Mouse (Mus musculus): Measurements from ENCODE around the gene Tmem63c. TPM values are rescaled to one million over a fixed set of nuclear protein-coding genes. Genes with fewer than 3 reads are reported as not detected.

Tmem63c gene
- polyA plus RNA-seq, 1 experiment from 2014 or later = 0.17 TPM

GRCm38 (mm10) chr12:87065446-87065845 lies 44.3 kb downstream of the Tmem63c start:
- WGBS = 89% methylated on average over 11 of the region's 11 CpGs
- H3K27ac ChIP-seq = no peak overlapping the region
- H3K9me3 ChIP-seq = no peaks in the 10 kb centered on the region
- H3K9ac ChIP-seq = no peak overlapping the region
- H3K4me2 ChIP-seq = no peak overlapping the region
- H3K4me3 ChIP-seq = no peak overlapping the region
- no peaks in the 10 kb centered on the region for H3K4me1 ChIP-seq
- H3K36me3 ChIP-seq = no peaks in the 10 kb centered on the region
- no peak for ATAC-seq (ENCODE audit: insufficient number of reproducible peaks, insufficient read depth, low FRiP score, low TSS enrichment, low read depth)
- H3K27me3 ChIP-seq = peaks cover 3% of the 10 kb centered on the region; the same call in 1 of the 2 replicates

GRCm38 (mm10) chr12:87066429-87066828 lies 45.3 kb downstream of the Tmem63c start:
- Histone ChIP-seq H3K4me3 (no peak overlapping the region), H3K9ac (no peak overlapping the region)
- no peak for ATAC-seq (ENCODE audit: insufficient number of reproducible peaks, insufficient read depth, low FRiP score, low TSS enrichment, low read depth)

GRCm38 (mm10) chr12:87070520-87070919 lies 49.4 kb downstream of the Tmem63c start:
- H3K4me2 ChIP-seq = no peak overlapping the region
- no peak for ATAC-seq (ENCODE audit: insufficient number of reproducible peaks, insufficient read depth, low FRiP score, low TSS enrichment, low read depth)
- no peaks in the 10 kb centered on the region for H3K4me1 ChIP-seq
- no peaks in the 10 kb centered on the region for H3K9me3 ChIP-seq
- H3K36me3 ChIP-seq = no peaks in the 10 kb centered on the region
- H3K27ac ChIP-seq = no peak overlapping the region
- no peak overlapping the region for H3K4me3 ChIP-seq
- H3K27me3 ChIP-seq = no peaks in the 10 kb centered on the region; the same call in 1 of the 2 replicates
- WGBS = 77% methylated on average over 5 of the region's 5 CpGs
- H3K9ac ChIP-seq = no peak overlapping the region

More at GRCm38 (mm10) chr12:87066429-87066828, 45.3 kb downstream of the Tmem63c start:
- Histone ChIP-seq H3K27ac (no peak overlapping the region), H3K36me3 (no peaks in the 10 kb centered on the region), H3K4me1 (no peaks in the 10 kb centered on the region), H3K27me3 (peaks cover 3% of the 10 kb centered on the region; the same call in 1 of the 2 replicates), H3K9me3 (no peaks in the 10 kb centered on the region), H3K4me2 (no peak overlapping the region)
- WGBS = 79% methylated on average over 5 of the region's 5 CpGs

- 86% methylated on average over 2 of the region's 2 CpGs for WGBS
- Histone ChIP-seq H3K9ac (no peak overlapping the region), H3K36me3 (no peaks in the 10 kb centered on the region), H3K27ac (no peak overlapping the region), H3K27me3 (no peaks in the 10 kb centered on the region), H3K4me1 (no peaks in the 10 kb centered on the region), H3K9me3 (no peaks in the 10 kb centered on the region), H3K4me2 (no peak overlapping the region), H3K4me3 (no peak overlapping the region)
- no peak for ATAC-seq (ENCODE audit: insufficient number of reproducible peaks, insufficient read depth, low FRiP score, low TSS enrichment, low read depth)
Observed at GRCm38 (mm10) chr12:87076610-87077009, 55.5 kb downstream of the Tmem63c start.

- 77% methylated on average over 8 of the region's 8 CpGs for WGBS
- H3K4me3 ChIP-seq = no peak overlapping the region
- H3K4me2 ChIP-seq = no peak overlapping the region
- peaks cover 2% of the 10 kb centered on the region; the same call in 1 of the 2 replicates for H3K27me3 ChIP-seq
- H3K36me3 ChIP-seq = no peaks in the 10 kb centered on the region
- no peak overlapping the region for H3K27ac ChIP-seq
- no peak overlapping the region for H3K9ac ChIP-seq
- no peaks in the 10 kb centered on the region for H3K4me1 ChIP-seq
- no peak for ATAC-seq (ENCODE audit: insufficient number of reproducible peaks, insufficient read depth, low FRiP score, low TSS enrichment, low read depth)
- H3K9me3 ChIP-seq = no peaks in the 10 kb centered on the region
Observed at GRCm38 (mm10) chr12:87082797-87083196, 61.7 kb downstream of the Tmem63c start.

- ATAC-seq (ENCODE audit: insufficient number of reproducible peaks, insufficient read depth, low FRiP score, low TSS enrichment, low read depth) = no peak
- no peak overlapping the region for H3K27ac ChIP-seq
- no peak overlapping the region for H3K9ac ChIP-seq
- H3K9me3 ChIP-seq = no peaks in the 10 kb centered on the region
- peaks cover 2% of the 10 kb centered on the region; the same call in 1 of the 2 replicates for H3K27me3 ChIP-seq
- no peak overlapping the region for H3K4me2 ChIP-seq
- no peak overlapping the region for H3K4me3 ChIP-seq
- no peaks in the 10 kb centered on the region for H3K4me1 ChIP-seq
- no peaks in the 10 kb centered on the region for H3K36me3 ChIP-seq
- WGBS = 51% methylated on average over 7 of the region's 7 CpGs
Observed at GRCm38 (mm10) chr12:87087236-87087635, 66.1 kb downstream of the Tmem63c start.

GRCm38 (mm10) chr12:87088331-87088730 lies 67.2 kb downstream of the Tmem63c start:
- Histone ChIP-seq H3K9me3 (no peaks in the 10 kb centered on the region), H3K4me3 (no peak overlapping the region), H3K36me3 (no peaks in the 10 kb centered on the region), H3K4me1 (no peaks in the 10 kb centered on the region), H3K27ac (no peak overlapping the region), H3K9ac (no peak overlapping the region), H3K4me2 (no peak overlapping the region), H3K27me3 (peaks cover 2% of the 10 kb centered on the region; the same call in 1 of the 2 replicates)
- no peak for ATAC-seq (ENCODE audit: insufficient number of reproducible peaks, insufficient read depth, low FRiP score, low TSS enrichment, low read depth)
- 34% methylated on average over 4 of the region's 4 CpGs for WGBS

- no peak for ATAC-seq (ENCODE audit: insufficient number of reproducible peaks, insufficient read depth, low FRiP score, low TSS enrichment, low read depth)
- 65% methylated on average over 4 of the region's 4 CpGs for WGBS
- Histone ChIP-seq H3K36me3 (no peaks in the 10 kb centered on the region), H3K4me1 (no peaks in the 10 kb centered on the region), H3K27ac (no peak overlapping the region), H3K4me3 (no peak overlapping the region), H3K9ac (no peak overlapping the region), H3K4me2 (no peak overlapping the region), H3K27me3 (peaks cover 2% of the 10 kb centered on the region; the same call in 1 of the 2 replicates), H3K9me3 (no peaks in the 10 kb centered on the region)
Observed at GRCm38 (mm10) chr12:87089255-87089654, 68.1 kb downstream of the Tmem63c start.

- Histone ChIP-seq H3K27me3 (peaks cover 2% of the 10 kb centered on the region; the same call in 1 of the 2 replicates), H3K36me3 (no peaks in the 10 kb centered on the region), H3K4me1 (no peaks in the 10 kb centered on the region), H3K9me3 (no peaks in the 10 kb centered on the region), H3K4me2 (no peak overlapping the region), H3K4me3 (no peak overlapping the region), H3K27ac (no peak overlapping the region), H3K9ac (no peak overlapping the region)
- WGBS = 71% methylated on average over 2 of the region's 2 CpGs
- ATAC-seq (ENCODE audit: insufficient number of reproducible peaks, insufficient read depth, low FRiP score, low TSS enrichment, low read depth) = no peak
Observed at GRCm38 (mm10) chr12:87089701-87090100, 68.6 kb downstream of the Tmem63c start.

GRCm38 (mm10) chr12:87091916-87092315 lies 70.8 kb downstream of the Tmem63c start:
- H3K27me3 ChIP-seq = no peaks in the 10 kb centered on the region
- H3K36me3 ChIP-seq = no peaks in the 10 kb centered on the region
- H3K27ac ChIP-seq = no peak overlapping the region
- no peak for ATAC-seq (ENCODE audit: insufficient number of reproducible peaks, insufficient read depth, low FRiP score, low TSS enrichment, low read depth)
- H3K4me1 ChIP-seq = no peaks in the 10 kb centered on the region
- no peak overlapping the region for H3K9ac ChIP-seq
- no peak overlapping the region for H3K4me2 ChIP-seq
- 92% methylated on average over 2 of the region's 2 CpGs for WGBS
- no peak overlapping the region for H3K4me3 ChIP-seq
- no peaks in the 10 kb centered on the region for H3K9me3 ChIP-seq

- Histone ChIP-seq H3K27ac (no peak overlapping the region), H3K27me3 (no peaks in the 10 kb centered on the region), H3K9me3 (no peaks in the 10 kb centered on the region), H3K4me2 (no peak overlapping the region), H3K4me3 (no peak overlapping the region), H3K9ac (no peak overlapping the region), H3K36me3 (no peaks in the 10 kb centered on the region), H3K4me1 (no peaks in the 10 kb centered on the region)
- ATAC-seq (ENCODE audit: insufficient number of reproducible peaks, insufficient read depth, low FRiP score, low TSS enrichment, low read depth) = no peak
- 73% methylated on average over 4 of the region's 4 CpGs for WGBS
Observed at GRCm38 (mm10) chr12:87093249-87093648, 72.1 kb downstream of the Tmem63c start.

GRCm38 (mm10) chr12:87093671-87094070 lies 72.5 kb downstream of the Tmem63c start:
- Histone ChIP-seq H3K27me3 (no peaks in the 10 kb centered on the region), H3K4me3 (no peak overlapping the region), H3K36me3 (no peaks in the 10 kb centered on the region), H3K9ac (no peak overlapping the region), H3K9me3 (no peaks in the 10 kb centered on the region), H3K4me1 (no peaks in the 10 kb centered on the region), H3K4me2 (no peak overlapping the region), H3K27ac (no peak overlapping the region)
- WGBS = 74% methylated on average over 6 of the region's 6 CpGs
- ATAC-seq (ENCODE audit: insufficient number of reproducible peaks, insufficient read depth, low FRiP score, low TSS enrichment, low read depth) = no peak
